Mouse (Mus musculus): ENCODE measurements around the gene Tas1r3. TPM values are rescaled to one million over a fixed set of nuclear protein-coding genes. Genes with fewer than 3 reads are reported as not detected.

Tas1r3 gene
- total RNA-seq, 2 experiments from 2014 or later = 0.14 to 0.20 TPM

- DNase-seq = no peak
These were observed 23.2 kb upstream of the Tas1r3 start for GRCm38 (mm10) chr4:155886330-155886729.

GRCm38 (mm10) chr4:155883587-155883986, 20.4 kb upstream of the Tas1r3 start:
- DNase-seq = no peak

DNA sequence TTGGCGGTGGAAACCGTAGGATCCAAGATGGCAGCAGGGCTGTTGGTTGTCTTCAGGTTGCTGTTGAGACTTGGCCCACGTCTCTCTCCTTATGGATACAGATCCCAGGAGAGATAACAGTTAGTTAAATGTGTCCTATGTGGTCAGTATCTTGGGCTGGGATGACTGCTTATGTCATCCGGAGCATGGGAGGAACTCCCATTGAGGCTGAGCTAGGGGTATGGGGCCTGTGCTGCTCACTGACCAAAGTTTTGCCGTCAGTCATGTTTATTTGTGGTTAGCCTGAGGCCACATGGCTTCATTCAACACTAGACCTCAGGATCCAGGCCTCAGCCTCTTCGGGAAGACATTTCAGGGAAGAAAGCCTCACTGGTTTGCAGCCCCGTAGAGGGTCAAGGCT, 8.2 kb upstream of the Tas1r3 start:
- DNase-seq = no peak

DNA sequence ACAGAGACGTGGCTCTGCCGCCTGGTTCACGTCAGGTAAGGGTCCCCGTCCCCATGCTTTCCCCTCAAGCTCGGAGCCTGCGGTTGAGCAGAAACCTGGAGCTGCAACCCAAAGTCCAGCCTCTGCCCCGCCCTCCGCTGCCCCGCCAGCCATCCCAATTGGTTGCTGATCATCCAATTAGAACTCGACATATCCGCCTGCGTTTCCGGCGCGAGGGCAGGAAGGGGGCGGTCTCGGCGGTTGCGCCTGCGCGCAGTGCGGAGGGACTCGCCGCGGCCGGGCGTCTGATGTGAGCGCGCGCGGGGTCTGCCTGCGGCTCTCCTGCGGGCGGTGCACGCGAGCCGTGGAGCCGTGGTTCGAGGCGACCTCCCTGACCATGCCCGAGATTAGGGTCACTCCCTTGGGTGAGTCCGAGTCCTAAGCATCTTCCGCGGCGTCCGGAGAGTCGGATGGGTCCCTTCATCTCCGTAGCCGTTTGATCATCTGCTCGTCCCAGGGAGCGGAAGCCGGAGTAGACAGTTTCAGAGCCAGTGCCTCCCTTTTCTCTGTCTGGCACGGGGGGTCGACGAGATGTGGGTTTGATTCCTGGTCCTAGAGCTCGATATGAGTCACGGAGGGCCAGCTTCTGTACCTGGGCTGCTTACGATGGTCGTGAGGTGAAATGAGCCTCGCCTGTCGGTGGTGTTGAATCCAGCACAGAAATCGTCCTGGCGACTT, 6.3 kb upstream of the Tas1r3 start, which contains the start of the genes Cptp and Ints11:
Gene Cptp, minus strand, starts transcription at position 124 of the 717 bp plus-strand sequence.
Gene Ints11, plus strand, starts transcription at position 230 of the 717 bp plus-strand sequence.
- DNase-seq = peak; percentile 98

- DNase-seq = no peak
These were observed 5.6 kb upstream of the Tas1r3 start for GRCm38 (mm10) chr4:155868614-155869298.

DNA sequence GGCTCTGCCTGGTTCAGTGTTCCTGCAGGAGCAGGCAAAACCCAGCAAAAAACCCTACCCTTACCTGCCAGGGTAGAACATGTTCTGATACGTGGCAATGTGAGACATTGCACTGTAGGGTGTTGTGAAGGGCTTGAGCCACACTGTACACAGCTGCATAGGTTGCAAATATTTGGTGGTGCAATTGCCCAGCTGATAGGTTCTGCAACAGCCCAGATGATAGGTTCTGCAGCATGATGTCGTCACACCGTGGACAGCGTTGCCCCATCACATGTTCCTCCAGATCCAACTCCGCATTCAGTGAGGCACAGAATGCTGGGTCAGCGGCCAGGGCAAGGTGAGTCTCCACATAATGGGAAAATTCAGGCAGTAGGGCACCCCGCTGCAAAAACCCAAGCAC, 1.4 kb downstream of the Tas1r3 start:
- DNase-seq = no peak

DNA sequence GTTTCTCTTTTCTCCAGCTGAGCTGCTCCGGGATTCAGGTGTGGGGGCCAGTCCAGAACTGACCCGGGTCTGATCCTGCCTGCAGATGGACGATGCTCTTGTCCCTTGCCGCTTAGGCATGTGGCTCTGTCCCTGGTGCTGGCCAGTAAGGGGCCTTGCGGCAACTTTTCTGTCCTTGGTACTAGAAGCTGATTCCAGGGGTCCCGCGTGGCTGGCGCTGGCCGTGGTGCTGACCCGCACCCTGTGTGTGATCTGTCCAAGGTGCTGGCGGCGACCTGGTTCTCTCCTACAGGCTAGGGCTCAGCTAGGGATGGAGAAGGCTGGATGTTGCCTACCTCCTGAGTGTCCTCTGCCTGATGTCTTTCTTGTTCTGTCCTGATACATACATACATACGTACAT, 3.8 kb downstream of the Tas1r3 start:
- peak; percentile 87 for DNase-seq

DNA sequence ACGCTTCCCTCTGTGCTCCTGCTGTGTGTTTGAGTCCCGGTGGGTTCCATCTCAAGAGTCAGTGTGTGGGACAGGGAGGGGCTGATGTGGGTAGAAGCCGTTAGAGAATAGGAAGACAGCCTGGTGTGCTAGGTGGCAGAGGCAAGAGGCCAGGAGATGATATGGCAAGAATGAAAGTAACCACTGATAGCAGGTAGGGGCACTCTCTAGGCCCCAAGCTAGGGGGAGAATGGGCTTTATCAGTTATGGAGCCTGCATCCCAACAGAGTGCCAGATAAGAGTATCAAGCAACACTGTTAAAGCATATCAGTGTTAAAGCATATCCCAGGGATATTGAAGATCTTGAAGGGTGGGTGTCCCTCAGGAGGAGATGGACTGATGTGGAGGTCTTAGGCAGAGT, 6.3 kb downstream of the Tas1r3 start:
- DNase-seq = no peak

DNA sequence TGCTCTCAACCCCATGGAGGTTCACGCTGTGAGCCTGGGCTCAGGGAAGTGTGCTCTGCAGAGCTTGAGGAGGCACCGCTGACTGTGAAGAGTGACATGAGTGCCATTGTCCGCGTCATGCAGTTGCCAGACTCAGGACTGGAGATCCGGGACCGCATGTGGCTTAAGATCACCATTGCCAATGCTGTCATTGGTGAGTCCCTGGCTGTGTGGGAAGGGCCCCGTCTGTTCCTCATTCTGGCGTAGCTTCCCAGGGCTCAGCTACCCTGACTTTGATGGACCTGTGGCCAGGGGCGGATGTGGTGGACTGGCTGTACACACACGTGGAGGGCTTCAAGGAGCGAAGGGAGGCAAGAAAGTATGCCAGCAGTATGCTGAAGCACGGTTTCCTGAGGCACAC, 7.1 kb downstream of the Tas1r3 start:
- no peak for DNase-seq

- no peak for DNase-seq
These were observed 8.2 kb downstream of the Tas1r3 start for GRCm38 (mm10) chr4:155854991-155855390.

GRCm38 (mm10) chr4:155853421-155853820, 9.7 kb downstream of the Tas1r3 start:
- DNase-seq = no peak

DNA sequence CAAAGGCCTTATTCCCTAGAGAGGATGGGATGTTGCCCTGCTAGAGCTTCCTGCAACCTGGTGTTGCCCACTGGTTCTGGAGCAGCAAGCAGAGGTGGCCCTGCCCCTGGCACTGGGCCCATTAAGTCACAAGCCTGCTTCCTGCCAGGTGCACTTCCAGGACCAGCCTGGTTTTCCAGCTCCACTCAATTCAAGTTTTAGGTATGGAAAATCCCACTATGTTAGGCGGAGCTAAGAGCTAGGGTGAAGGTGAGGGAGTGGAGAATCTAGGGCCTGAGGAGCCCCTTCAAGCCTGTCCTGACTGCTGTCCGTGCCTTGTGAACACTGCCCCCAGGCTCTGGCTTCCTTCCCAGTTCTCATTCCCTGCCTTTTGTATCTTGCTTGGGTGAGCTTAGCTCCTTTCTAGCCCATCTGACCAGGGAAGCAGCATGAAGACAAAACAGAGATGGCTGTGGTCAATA, 11.2 kb downstream of the Tas1r3 start:
- no peak for DNase-seq

- DNase-seq = no peak
These were observed 11.8 kb downstream of the Tas1r3 start for GRCm38 (mm10) chr4:155851368-155851767.

DNA sequence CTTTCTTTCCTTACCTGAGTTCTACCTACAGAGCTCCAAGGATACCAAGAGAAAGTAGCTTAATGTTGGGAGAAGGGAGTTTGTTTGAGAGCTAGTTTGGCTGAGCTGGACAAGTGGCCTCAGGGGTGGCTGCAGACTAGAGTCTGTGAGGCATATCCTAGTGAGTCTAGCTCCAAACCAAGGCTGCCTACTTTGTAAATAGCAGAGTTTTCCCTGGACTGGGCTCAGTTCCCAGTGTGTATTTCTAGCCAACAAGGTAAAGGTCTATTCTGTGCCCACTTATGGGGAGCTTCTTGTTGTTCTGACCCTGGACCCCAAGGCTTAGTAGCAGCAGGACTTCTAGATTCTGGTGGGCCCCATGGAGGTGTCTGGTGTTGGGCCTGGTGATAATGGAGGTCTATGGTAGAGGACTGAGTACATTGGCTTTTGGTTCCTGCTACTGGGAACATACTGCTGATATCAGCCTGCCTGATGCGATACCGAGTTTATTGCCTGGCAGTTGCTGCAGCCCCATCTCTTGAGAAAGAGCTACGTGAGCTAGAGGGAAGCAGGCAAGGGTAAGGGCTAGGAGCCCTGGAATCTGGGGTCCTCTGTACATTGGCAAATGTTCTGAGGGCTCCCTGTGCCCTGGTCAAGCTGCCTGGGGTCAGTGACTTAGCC, 13.2 kb downstream of the Tas1r3 start:
- no peak for DNase-seq

GRCm38 (mm10) chr4:155849391-155849790, 13.8 kb downstream of the Tas1r3 start:
- DNase-seq = no peak

DNA sequence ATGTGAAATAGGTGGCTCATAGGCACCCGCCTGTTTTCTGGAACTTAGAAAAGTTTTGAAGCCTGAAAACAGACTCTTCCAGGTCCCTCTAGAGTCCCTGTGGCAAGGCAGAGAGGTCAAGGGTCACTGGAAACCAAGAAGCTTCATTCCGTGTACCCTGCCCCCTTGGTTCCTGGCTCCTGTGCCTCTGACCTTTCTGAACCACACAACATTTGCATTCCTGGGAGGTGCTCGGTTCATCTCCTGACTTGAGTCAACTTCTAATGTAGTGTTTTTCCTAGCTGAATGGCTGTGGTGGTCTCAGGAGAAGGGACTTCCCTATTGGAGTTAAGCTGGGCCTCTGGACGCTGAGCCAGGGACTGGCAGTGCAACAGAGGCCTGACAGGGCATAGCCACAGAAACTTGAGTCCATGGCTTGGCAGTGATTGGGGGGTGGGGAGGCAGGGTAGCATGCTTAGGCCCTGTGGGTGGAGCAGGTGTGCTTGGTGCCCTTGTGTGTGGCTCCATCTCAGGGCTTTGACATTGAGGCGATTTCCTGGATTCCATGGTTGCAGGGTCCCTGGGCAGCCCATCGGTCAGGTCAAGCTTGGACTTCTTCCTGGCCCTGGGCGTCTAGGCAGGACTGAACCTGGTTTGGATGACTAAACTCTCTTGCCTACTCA, 14.6 kb downstream of the Tas1r3 start:
- DNase-seq = no peak

GRCm38 (mm10) chr4:155847591-155848352, 15.4 kb downstream of the Tas1r3 start:
- DNase-seq = peak; percentile 47

GRCm38 (mm10) chr4:155846871-155847578, 16.1 kb downstream of the Tas1r3 start, which contains the start of gene Dvl1:
Gene Dvl1, plus strand, starts transcription at chr4:155847402.
- peak; percentile 98 for DNase-seq

GRCm38 (mm10) chr4:155843231-155843630, 19.9 kb downstream of the Tas1r3 start:
- DNase-seq = no peak

DNA sequence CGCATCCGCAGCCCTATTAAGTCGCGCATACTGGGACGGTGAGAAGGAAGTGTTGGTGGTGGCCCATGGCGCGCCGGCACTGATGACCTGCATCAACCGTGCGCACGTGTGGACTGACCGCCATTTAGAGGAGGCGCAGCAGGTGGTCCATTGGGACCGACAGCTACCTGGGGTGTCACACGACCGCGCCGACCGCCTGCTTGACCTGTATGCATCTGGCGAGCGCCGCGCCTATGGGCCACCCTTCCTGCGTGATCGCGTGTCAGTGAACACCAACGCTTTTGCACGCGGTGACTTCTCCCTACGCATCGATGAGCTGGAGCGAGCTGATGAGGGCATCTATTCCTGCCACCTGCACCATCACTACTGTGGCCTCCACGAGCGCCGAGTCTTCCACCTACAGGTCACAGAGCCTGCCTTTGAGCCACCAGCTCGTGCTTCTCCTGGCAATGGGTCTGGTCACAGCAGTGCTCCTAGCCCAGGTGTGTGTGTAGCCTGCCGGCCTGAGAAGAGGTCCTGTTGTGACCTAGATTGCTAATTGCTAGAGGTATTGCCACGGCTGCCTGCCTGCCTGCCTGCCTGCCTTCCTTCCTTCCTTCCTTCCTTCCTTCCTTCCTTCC, 21.4 kb downstream of the Tas1r3 start:
- no peak for DNase-seq

- DNase-seq = peak; percentile 73
These were observed 22.1 kb downstream of the Tas1r3 start for GRCm38 (mm10) chr4:155841003-155841454.
